Mouse (Mus musculus) MEL (cell line): ENCODE results near the gene Slfn2. TPM values are rescaled to one million over a fixed set of nuclear protein-coding genes. Genes with fewer than 3 reads are reported as not detected.
A peak's percentile ranks its signal among the peaks of the same experiment; 100 is the strongest.

Source experiments
- DNase-seq: peaks from one replicate; pipeline ENCODE4 v3.0.0; 2011; ENCODE audit warnings: low read depth, low spot score
- H3K27ac ChIP-seq: 2 replicates; pipeline ENCODE4 v1.5.1; 2012; ENCODE audit warnings: low read depth, mild to moderate bottlenecking, control low read depth, low read length, moderate library complexity; ENCODE audit not compliant: control insufficient read depth
- H3K27me3 ChIP-seq, 2 experiments: fragments of 150-350 bp in 1 of 2; sonication (generic) in 1 of 2; 2 replicates each; pipeline ENCODE4 v1.6.1; 2012; ENCODE audit warnings: low read length in 2 of 2, mild to moderate bottlenecking in 2 of 2, improper control_type of control experiment in 1 of 2, moderate library complexity in 1 of 2; ENCODE audit not compliant: insufficient read depth in 2 of 2, control insufficient read depth in 1 of 2
- H3K36me3 ChIP-seq, 2 experiments: 2 replicates each; pipeline ENCODE4 v1.6.1; 2012 to 2014; ENCODE audit warnings: low read length in 2 of 2, improper control_type of control experiment in 1 of 2, inconsistent platforms in 1 of 2, mild to moderate bottlenecking in 1 of 2; ENCODE audit not compliant: insufficient read depth in 2 of 2, control insufficient read depth in 1 of 2
- H3K4me1 ChIP-seq, 2 experiments: fragments of 150-350 bp in 1 of 2; sonication (generic) in 1 of 2; 2 replicates each; pipeline ENCODE4 v1.6.1; 2012; ENCODE audit warnings: low read length in 2 of 2, improper control_type of control experiment in 1 of 2, mild to moderate bottlenecking in 1 of 2; ENCODE audit not compliant: insufficient read depth in 2 of 2, control insufficient read depth in 1 of 2
- H3K4me3 ChIP-seq, 2 experiments: fragments of 150-350 bp in 1 of 2; sonication (generic) in 1 of 2; 2 replicates each; pipeline ENCODE4 v1.5.1; 2012; ENCODE audit warnings: low read depth in 2 of 2, low read length in 2 of 2, mild to moderate bottlenecking in 2 of 2, moderate library complexity in 2 of 2, control low read depth in 1 of 2, improper control_type of control experiment in 1 of 2; ENCODE audit not compliant: control insufficient read depth in 1 of 2, insufficient read depth in 1 of 2
- H3K79me2 ChIP-seq: 2 replicates; pipeline ENCODE4 v1.6.1; 2012; ENCODE audit warnings: mild to moderate bottlenecking, low read length, moderate library complexity; ENCODE audit not compliant: control insufficient read depth, poor library complexity, insufficient read depth
- H3K9ac ChIP-seq: 2 replicates; pipeline ENCODE4 v1.6.1; 2012; ENCODE audit warnings: low read depth, mild to moderate bottlenecking, control low read depth, low read length, moderate library complexity; ENCODE audit not compliant: control insufficient read depth, poor library complexity, severe bottlenecking
- H3K9me3 ChIP-seq: fragments of 150-350 bp; sonication (generic); replicated peaks from 2 replicates; pipeline ENCODE4 v1.6.1; 2012; ENCODE audit warnings: mild to moderate bottlenecking, low read length, improper control_type of control experiment, moderate library complexity; ENCODE audit not compliant: insufficient read depth
- CHD2 ChIP-seq: IDR thresholded peaks from 2 replicates; pipeline ENCODE4 v1.6.1; 2011; ENCODE audit warnings: low read length, improper control_type of control experiment
- CTCF ChIP-seq, 3 experiments: IDR thresholded peaks in 2 of 3; conservative IDR thresholded peaks in 1 of 3; 2 replicates each; pipeline ENCODE4 v1.5.1; 2011 to 2012; ENCODE audit warnings: low read length in 3 of 3, low read depth in 2 of 3, mild to moderate bottlenecking in 2 of 3, improper control_type of control experiment in 1 of 3, inconsistent platforms in 1 of 3, mixed read lengths in 1 of 3, moderate library complexity in 1 of 3; ENCODE audit not compliant: control insufficient read depth in 1 of 3, insufficient read depth in 1 of 3, poor library complexity in 1 of 3, severe bottlenecking in 1 of 3
- E2F4 ChIP-seq: IDR thresholded peaks from 2 replicates; pipeline ENCODE4 v1.6.1; 2011; ENCODE audit warnings: low read depth, low read length, improper control_type of control experiment, borderline replicate concordance
- GABPA ChIP-seq: IDR thresholded peaks from 2 replicates; pipeline ENCODE4 v1.6.1; 2012; ENCODE audit warnings: low read depth, mild to moderate bottlenecking, inconsistent platforms, low read length, improper control_type of control experiment, moderate library complexity
- JUND ChIP-seq: IDR thresholded peaks from 2 replicates; pipeline ENCODE4 v1.6.1; 2011; ENCODE audit warnings: low read depth, mild to moderate bottlenecking, improper control_type of control experiment, low read length
- MAZ ChIP-seq: IDR thresholded peaks from 2 replicates; pipeline ENCODE4 v1.6.1; 2012; ENCODE audit warnings: low read depth, mild to moderate bottlenecking, inconsistent platforms, low read length, improper control_type of control experiment
- MXI1 ChIP-seq: IDR thresholded peaks from 2 replicates; pipeline ENCODE4 v1.6.1; 2011; ENCODE audit warnings: mild to moderate bottlenecking, low read depth, low read length, improper control_type of control experiment
- POLR2AphosphoS5 ChIP-seq: IDR thresholded peaks from 2 replicates; pipeline ENCODE4 v1.6.1; 2012; ENCODE audit warnings: low read depth, borderline replicate concordance, mild to moderate bottlenecking, inconsistent platforms, low read length, moderate library complexity, mixed read lengths
- RAD21 ChIP-seq: IDR thresholded peaks from 2 replicates; pipeline ENCODE4 v1.6.1; 2011; ENCODE audit warnings: mild to moderate bottlenecking, low read depth, low read length, improper control_type of control experiment
- SIN3A ChIP-seq: IDR thresholded peaks from 2 replicates; pipeline ENCODE4 v1.6.1; 2012; ENCODE audit warnings: low read length, improper control_type of control experiment, inconsistent platforms
- SMC3 ChIP-seq: IDR thresholded peaks from 2 replicates; pipeline ENCODE4 v1.6.1; 2011; ENCODE audit warnings: low read depth, low read length, improper control_type of control experiment
- UBTF ChIP-seq: IDR thresholded peaks from 2 replicates; pipeline ENCODE4 v1.6.1; 2012; ENCODE audit warnings: low read depth, mild to moderate bottlenecking, inconsistent platforms, low read length, improper control_type of control experiment, moderate library complexity, borderline replicate concordance; ENCODE audit not compliant: insufficient read depth
- ZC3H11A ChIP-seq: IDR thresholded peaks from 2 replicates; pipeline ENCODE4 v1.6.1; 2012; ENCODE audit warnings: low read depth, mild to moderate bottlenecking, inconsistent platforms, low read length, improper control_type of control experiment
- polyA plus RNA-seq, 2 experiments: library from polyadenylated mRNA; stranded (reverse) in 1 of 2; unstranded in 1 of 2; fragments of >175 nt in 1 of 2; fragments of >200 nt in 1 of 2; gene quantifications; 2 replicates each; pipeline versions ENCODE4 v1.2.1 to v1.2.4; 2012; ENCODE audit warnings: low replicate concordance in 2 of 2, low read depth in 1 of 2; ENCODE audit not compliant: insufficient read length in 2 of 2, insufficient read depth in 1 of 2, missing spikeins in 1 of 2
- total RNA-seq: library from RNA; depleted of rRNA; stranded (reverse); fragments of 300-350 nt; gene quantifications from 2 replicates; pipeline ENCODE4 v1.2.3, GENCODE M21; 2012

Slfn2 gene
- total and polyA plus RNA-seq, 3 experiments = 0.07 to 0.46 TPM; not detected in 1

DNA sequence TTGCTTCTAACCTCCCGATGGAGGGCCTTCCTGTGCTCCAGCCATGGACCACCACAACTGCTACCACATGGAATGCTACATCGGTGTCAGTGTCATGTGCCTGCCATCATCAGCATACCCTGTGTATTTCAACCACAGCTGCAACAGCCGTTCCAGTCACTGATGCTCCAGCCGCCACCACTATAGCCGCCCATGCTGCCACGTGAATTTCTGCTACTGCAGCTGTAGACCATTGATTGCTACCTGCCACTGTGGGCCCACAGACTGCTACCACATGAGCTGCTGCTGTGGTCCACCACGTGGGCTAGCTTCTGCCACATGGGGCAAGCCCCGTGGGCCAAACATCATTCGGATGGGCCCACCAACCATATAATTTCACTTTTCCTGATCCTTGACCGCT, 19.8 kb downstream of the Slfn2 start:
- DNase-seq = no peak
- Histone ChIP-seq H3K27ac (no peak overlapping the region), H3K27me3 (peaks cover 0 to 2% of the 10 kb centered on the region in 2 experiments), H3K9me3 (no peaks in the 10 kb centered on the region), H3K4me3 (no peak overlapping the region), H3K79me2 (no peaks in the 10 kb centered on the region), H3K4me1 (peaks cover 0 to under 1% of the 10 kb centered on the region in 2 experiments; a peak in 2 of 4 replicates), H3K9ac (no peak overlapping the region), H3K36me3 (peaks cover 0 to 2% of the 10 kb centered on the region in 2 experiments; a peak in 1 of 4 replicates)
- TF ChIP-seq SMC3 = no peak

- no peaks in the 10 kb centered on the region for H3K4me1 ChIP-seq
- peaks cover 14 to 23% of the 10 kb centered on the region in 2 experiments for H3K27me3 ChIP-seq
- no peak overlapping the region for H3K4me3 ChIP-seq
- no peak overlapping the region for H3K9ac ChIP-seq
- H3K9me3 ChIP-seq = no peaks in the 10 kb centered on the region
- H3K27ac ChIP-seq = no peak overlapping the region
- no peaks in the 10 kb centered on the region for H3K79me2 ChIP-seq
- DNase-seq = peak; percentile 80
- peak; percentile 92 for TF ChIP-seq ZC3H11A
- TF ChIP-seq RAD21 = peak; percentile 89
- TF ChIP-seq MXI1 = peak; percentile 42; the same call in 1 of the 2 replicates
- TF ChIP-seq CHD2 = no peak
- peak; percentile 98 for TF ChIP-seq SMC3
- TF ChIP-seq CTCF (IDR thresholded peaks at IDR 0.05 in 2 of 3, conservative IDR thresholded peaks at IDR 0.05 in 1 of 3; ENCODE audit: control insufficient read depth in 1 of 3, insufficient read depth in 1 of 3, low read depth in 2 of 3, low read length in 3 of 3, poor library complexity in 1 of 3, severe bottlenecking in 1 of 3) = peak in 2 of 3 experiments; percentile 24 to 92; a peak in 4 of 6 replicates
- TF ChIP-seq POLR2AphosphoS5 = no peak
- no peak for TF ChIP-seq E2F4
- no peaks in the 10 kb centered on the region for H3K36me3 ChIP-seq
Observed at GRCm38 (mm10) chr11:83115138-83115537, 50.2 kb downstream of the Slfn2 start.

DNA sequence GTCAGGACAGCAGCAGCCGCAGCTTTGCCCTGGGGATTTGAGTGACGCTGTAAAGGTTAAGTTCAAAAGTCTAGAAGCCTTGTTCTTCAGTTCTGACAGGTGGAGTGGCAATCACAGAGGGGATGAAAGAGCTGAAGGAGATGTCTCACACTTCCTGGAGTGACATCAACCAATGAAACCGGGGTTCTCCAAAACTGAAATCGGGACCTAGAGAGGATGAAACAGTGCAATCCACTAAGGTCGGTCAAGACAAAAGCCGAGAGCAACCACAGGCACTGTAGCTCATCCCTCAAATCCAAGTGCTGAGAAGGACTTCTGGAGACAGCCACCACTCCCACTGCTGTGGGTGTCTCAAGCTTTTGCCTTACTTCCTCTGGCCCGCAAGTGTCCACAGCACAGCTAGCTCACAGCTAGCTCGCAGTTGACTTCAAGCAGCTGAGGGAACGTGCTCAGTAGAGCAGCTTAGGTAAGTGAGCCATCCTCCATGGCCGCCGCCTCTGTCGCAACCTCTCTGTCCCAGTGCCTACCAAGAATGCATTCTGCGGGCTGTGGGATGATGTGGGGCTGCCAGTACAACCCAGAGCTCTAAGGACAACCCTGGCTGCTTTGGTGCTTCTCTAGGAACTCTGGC, 51.8 kb downstream of the Slfn2 start, which contains the start of gene Slfn1:
TSS of gene Slfn1 (plus strand) at position 253 of the 631 bp plus-strand sequence.
- Histone ChIP-seq H3K9me3 (no peaks in the 10 kb centered on the region), H3K4me1 (no peaks in the 10 kb centered on the region), H3K36me3 (no peaks in the 10 kb centered on the region), H3K4me3 (no peak within 1 kb of the TSS), H3K27ac (no peak within 1 kb of the TSS), H3K79me2 (no peaks in the 10 kb centered on the region), H3K9ac (no peak within 1 kb of the TSS), H3K27me3 (peaks cover 20 to 35% of the 10 kb centered on the region in 2 experiments)
- TF ChIP-seq JUND = no peak
- no peak for TF ChIP-seq SIN3A
- no peak for TF ChIP-seq GABPA
- no peak for TF ChIP-seq MAZ
- no peak for TF ChIP-seq UBTF
- DNase-seq = no peak
